In genomic region chr12:71902317-71902716, GRCm38 (mm10) we compare ENCODE assay signal across 23 mouse cellular contexts.
"Had no signal": no experiment of that assay in that cellular context is flagged by ENCODE, and none has a peak within 500 bp of the region (broad histone marks: within the 10 kb centered on the region; RNA-seq: fewer than 3 reads in every experiment).

No protein-coding gene starts in this region.

- H3K4me2 ChIP-seq: heart, embryonic 12.5 days; hindbrain, embryonic 12.5 days; hindbrain, embryonic 14.5 days; intestine, embryonic 15.5 days; limb, embryonic 12.5 days; liver, embryonic 11.5 days; liver, embryonic 13.5 days had no signal

- H3K27ac ChIP-seq: heart, embryonic 10.5 days; hindbrain, embryonic 10.5 days; hindbrain, embryonic 12.5 days; hindbrain, embryonic 14.5 days; intestine, embryonic 15.5 days; limb, embryonic 10.5 days; limb, embryonic 12.5 days; liver, embryonic 13.5 days had no signal

- DNase-seq: gastrocnemius, postnatal 25 days; heart, adult 18-20 months; heart, postnatal 10 days; heart, postnatal 4 days; kidney, adult 18-20 months; kidney, adult 8-10 months; kidney, postnatal 10 days; kidney, postnatal 25 days; kidney, postnatal 4 days; liver; liver, embryonic 13.5 days had no signal

- H3K4me3 ChIP-seq: heart, embryonic 10.5 days; heart, embryonic 12.5 days; hindbrain, embryonic 10.5 days; hindbrain, embryonic 12.5 days; intestine, embryonic 15.5 days; limb, embryonic 10.5 days; limb, embryonic 12.5 days; liver, embryonic 13.5 days had no signal

- H3K27me3 ChIP-seq: heart, embryonic 12.5 days; hindbrain, embryonic 12.5 days; intestine, embryonic 15.5 days; limb, embryonic 12.5 days; liver, embryonic 13.5 days had no signal

- H3K9me3 ChIP-seq: heart, embryonic 10.5 days; heart, embryonic 12.5 days; hindbrain, embryonic 10.5 days; hindbrain, embryonic 12.5 days; intestine, embryonic 15.5 days; limb, embryonic 10.5 days; limb, embryonic 12.5 days; liver, embryonic 13.5 days had no signal

- H3K9ac ChIP-seq: heart, embryonic 12.5 days; hindbrain, embryonic 12.5 days; hindbrain, embryonic 14.5 days; intestine, embryonic 15.5 days; limb, embryonic 12.5 days; liver, embryonic 13.5 days had no signal

- ATAC-seq: hindbrain, embryonic 16.5 days; inflammation-experienced regulatory T-cells, adult 6 months; intestine, embryonic 15.5 days; intestine, postnatal 0 days had no signal
